Mouse (Mus musculus) left cerebral cortex, postnatal 10 days (tissue): Measurements from ENCODE around the gene Smndc1. TPM values are rescaled to one million over a fixed set of nuclear protein-coding genes. Genes with fewer than 3 reads are reported as not detected.

Experiments used
- DNase-seq, 2 experiments: peaks; one replicate each; pipeline ENCODE4 v3.0.0; 2021 to 2022; ENCODE audit warnings: low spot score in 2 of 2, mixed read lengths in 1 of 2; ENCODE audit errors: extremely low spot score in 1 of 2
- intact Hi-C: fragments of 180-260 bp; cut with DNase I; formaldehyde crosslinking; loops from one replicate; pipeline ENCODE4 v1.15.1; 2025
- total RNA-seq, 2 experiments: library from RNA; stranded (reverse); gene quantifications; 2 replicates each; pipeline ENCODE4 v1.2.3; 2021

Smndc1 gene
- 10 to 100 TPM; 32.3 to 38.3 TPM for total RNA-seq

DNA sequence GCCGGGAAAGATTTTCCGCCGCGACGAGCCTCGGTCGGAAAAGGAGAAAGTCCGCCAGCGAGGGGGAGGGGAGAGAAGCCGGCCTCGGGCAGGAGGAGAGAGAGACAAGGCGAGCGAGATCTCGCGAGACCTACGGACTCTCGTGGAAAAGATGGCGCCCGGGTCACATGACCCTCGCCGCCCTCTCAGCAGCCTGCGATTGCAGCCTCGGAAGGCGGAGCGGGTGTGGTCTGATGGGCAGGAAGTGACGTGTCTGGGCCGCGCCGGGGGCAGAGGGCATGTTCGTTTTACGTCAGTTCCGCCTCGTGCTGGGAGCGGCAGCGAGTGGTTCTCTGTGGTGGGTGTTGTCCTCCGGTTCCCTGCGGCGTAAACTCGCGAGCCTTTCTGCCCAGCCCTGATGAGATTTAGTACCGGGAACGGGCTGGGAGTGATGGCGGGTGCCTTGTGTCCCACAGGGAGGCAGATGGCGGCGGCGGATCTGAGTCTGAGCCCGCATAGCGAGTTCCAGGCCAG lies at the start of gene Smndc1:
Gene Smndc1 (minus strand): TSS at position 84 of the 513 bp plus-strand sequence.
- intact Hi-C loops = loop anchor here (5.0 kb wide), 1 partner anchor 142 kb away; no protein-coding TSS in a partner anchor
- DNase-seq = peak; percentile 99 to 100

GRCm38 (mm10) chr19:53439340-53439739 lies 49.0 kb upstream of the Smndc1 start:
- intact Hi-C loops = no loop called here

GRCm38 (mm10) chr19:53437991-53438390 lies 47.6 kb upstream of the Smndc1 start:
- intact Hi-C loops = no loop called here
- no peak for DNase-seq

More at GRCm38 (mm10) chr19:53439340-53439739, 49.0 kb upstream of the Smndc1 start:
- DNase-seq = no peak

- no peak for DNase-seq
- intact Hi-C loops = no loop called here
Measured at GRCm38 (mm10) chr19:53437311-53437958, 47.1 kb upstream of the Smndc1 start.

DNA sequence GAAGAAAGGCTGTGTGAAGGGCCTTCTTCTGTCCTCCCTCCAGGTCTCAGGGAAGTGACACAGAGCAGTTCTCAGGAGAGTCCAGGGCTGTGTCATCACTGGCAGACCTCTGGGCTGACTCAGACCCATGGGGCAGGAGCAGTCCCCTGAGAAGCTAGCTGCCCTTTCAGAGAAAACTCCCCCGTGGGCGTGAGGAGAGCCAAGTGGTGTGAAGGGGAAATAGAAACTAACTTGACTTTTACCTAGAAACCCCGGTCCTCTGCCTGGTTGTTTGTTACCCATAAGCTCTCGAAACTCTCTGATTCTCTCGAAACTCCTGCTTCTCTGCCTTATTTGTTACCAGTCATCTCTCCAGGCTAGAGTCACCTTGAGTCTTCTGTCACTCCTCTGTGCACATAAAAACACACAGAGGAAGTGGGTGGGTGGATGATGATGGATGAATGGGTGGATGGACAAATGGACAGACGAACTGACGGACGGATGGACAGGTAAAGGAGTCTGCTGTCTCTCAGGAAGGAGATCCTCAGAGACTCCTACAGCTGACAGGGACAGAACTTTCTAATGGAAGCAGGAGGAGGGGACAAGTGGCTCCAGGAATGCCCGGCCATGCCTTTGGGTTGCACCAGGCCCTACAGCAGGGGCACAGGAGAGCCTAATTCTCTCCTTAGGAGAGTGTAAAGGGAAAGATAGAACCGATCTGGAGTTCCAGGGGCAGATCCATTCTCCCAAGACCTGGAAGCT lies 43.7 kb upstream of the Smndc1 start:
- intact Hi-C loops = no loop called here
- no peak for DNase-seq

DNA sequence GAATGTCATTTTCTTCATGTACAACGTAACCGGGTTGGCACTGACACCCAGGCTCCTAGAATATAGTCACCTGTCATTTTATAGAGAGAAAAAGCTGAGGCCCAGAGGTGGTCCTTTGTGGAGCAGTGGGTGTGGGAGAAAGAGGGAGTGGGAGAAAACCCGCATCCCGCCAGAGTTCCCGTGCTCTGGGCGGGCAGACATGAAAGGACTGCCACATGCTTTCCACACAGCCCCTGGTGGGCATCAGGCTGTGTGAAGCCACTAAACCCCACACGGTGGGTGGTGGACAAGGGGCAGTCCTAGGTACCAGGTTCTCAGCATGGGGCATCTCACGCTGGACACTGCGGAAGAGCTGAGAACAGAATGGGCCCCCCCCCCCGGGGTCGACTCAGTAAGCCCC lies 40.6 kb upstream of the Smndc1 start:
- intact Hi-C loops = no loop called here
- DNase-seq = no peak

DNA sequence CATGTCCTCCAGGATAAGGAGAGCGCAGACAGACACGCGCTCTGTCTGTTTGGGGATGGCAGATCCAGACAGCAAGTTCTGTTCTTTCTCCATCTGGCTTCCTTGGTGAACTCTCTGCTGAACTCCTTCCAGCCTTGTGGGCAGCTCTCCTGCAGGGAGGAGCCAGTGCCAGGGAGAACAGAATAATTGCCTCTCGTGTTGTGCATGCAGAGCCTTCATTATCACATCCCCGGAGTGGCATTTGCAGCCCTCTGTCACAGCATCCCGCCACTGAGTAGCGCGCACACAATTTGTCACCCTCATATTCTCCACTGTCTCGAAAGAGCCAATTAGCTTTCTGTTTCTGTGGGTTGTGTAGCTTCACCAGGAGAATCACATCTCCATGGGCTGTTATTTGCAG lies 40.0 kb upstream of the Smndc1 start:
- intact Hi-C loops = no loop called here

GRCm38 (mm10) chr19:53427817-53428216 lies 37.4 kb upstream of the Smndc1 start:
- intact Hi-C loops = no loop called here
- peak in 1 of 2 experiments; percentile 51 for DNase-seq

More for the DNA sequence above, 40.0 kb upstream of the Smndc1 start:
- DNase-seq = peak in 1 of 2 experiments; percentile 75

DNA sequence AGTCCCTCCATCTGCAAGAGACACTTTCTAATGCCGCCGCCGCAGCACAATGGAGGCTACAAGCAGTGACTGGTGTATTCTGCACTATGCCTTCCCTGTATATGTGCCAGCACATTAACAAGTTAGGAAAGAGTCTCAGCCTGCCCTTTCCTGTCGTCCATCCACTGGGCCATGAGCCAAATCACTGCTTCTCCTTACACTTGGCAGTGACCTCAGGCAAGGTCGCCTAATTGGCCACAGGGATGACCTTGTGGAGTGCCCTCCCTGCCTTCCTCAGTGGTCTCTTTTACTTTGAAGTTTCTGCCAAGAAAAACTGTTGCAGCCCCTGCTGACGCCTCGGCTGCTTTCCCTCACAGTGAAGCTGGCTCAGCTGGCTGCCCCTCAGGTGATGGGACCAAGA lies 37.0 kb upstream of the Smndc1 start:
- DNase-seq = peak in 1 of 2 experiments; percentile 55
- intact Hi-C loops = no loop called here

- intact Hi-C loops = no loop called here
- no peak for DNase-seq
Measured at GRCm38 (mm10) chr19:53425824-53426223, 35.4 kb upstream of the Smndc1 start.

DNA sequence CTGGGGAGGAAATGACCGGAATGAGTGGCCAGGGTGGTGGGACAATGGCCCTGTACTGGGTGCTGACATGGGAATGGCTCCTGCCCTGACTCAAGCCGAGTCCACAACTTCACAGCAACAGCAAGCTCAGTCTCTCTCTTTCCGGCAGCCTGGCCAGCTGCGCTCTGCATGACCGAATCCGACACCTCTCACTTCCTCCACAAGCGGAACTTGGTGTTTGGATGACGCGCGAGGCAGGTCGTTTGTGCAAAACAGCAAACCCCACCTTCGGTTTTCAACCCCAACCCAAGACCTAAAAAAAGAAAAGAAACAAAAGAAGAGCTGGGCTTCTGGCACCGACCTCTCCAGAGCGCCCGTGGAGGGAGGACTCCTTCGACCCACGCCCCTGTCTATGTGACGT lies 34.3 kb upstream of the Smndc1 start:
- DNase-seq = peak in 1 of 2 experiments; percentile 59
- intact Hi-C loops = no loop called here

GRCm38 (mm10) chr19:53423816-53424465 lies 33.6 kb upstream of the Smndc1 start:
- intact Hi-C loops = no loop called here
- no peak for DNase-seq

GRCm38 (mm10) chr19:53423341-53423753 lies 33.0 kb upstream of the Smndc1 start:
- intact Hi-C loops = no loop called here
- DNase-seq = no peak

- DNase-seq = no peak
- intact Hi-C loops = no loop called here
Measured at GRCm38 (mm10) chr19:53422358-53423308, 32.3 kb upstream of the Smndc1 start.

- intact Hi-C loops = no loop called here
- no peak for DNase-seq
Measured at GRCm38 (mm10) chr19:53421583-53422188, 31.3 kb upstream of the Smndc1 start.

- intact Hi-C loops = no loop called here
- DNase-seq = peak; percentile 66 to 71
Measured at GRCm38 (mm10) chr19:53420924-53421582, 30.7 kb upstream of the Smndc1 start.

DNA sequence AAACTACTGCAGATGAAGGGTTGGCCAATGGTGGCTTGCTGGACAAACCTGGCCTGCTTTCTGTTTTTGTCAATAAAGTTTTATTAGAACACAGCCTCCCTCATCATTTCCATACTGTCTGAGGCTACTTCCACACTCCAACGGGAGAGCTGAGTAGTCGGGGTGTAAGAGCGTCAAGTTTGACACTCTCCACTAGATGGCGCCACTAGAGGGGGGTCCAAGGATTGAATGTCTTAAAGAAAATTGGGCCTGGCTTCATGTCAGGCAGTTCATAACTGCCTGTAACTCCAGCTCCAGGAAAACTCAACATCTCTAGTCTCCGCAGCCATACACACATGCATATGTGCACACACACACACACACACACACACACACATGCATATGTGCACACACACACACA lies 29.5 kb upstream of the Smndc1 start:
- peak in 1 of 2 experiments; percentile 67 for DNase-seq
- intact Hi-C loops = loop anchor here (5.0 kb wide), 1 partner anchor 107 kb away; the partner anchor contains the start of gene Dusp5
